Mouse (Mus musculus) lung, postnatal 0 days (tissue): ENCODE data around the gene Abhd18. TPM values are rescaled to one million over a fixed set of nuclear protein-coding genes. Genes with fewer than 3 reads are reported as not detected.
A peak's percentile ranks its signal among the peaks of the same experiment; 100 is the strongest.

Source experiments
- ATAC-seq: fragments of 200-750 bp; cut with Nextera tagmentation; 2 replicates; pipeline ENCODE4 v1.8.0; 2017; ENCODE audit warnings: moderate library complexity
- DNase-seq: peaks from one replicate; pipeline ENCODE4 v3.0.0-alpha.2; 2016; ENCODE audit warnings: low spot score
- H3K27ac ChIP-seq: fragments of 300-500 bp; sonication (generic); 2 replicates; pipeline ENCODE4 v1.5.1; 2014; ENCODE audit warnings: antibody characterized with exemption, mild to moderate bottlenecking, low read length, mixed read lengths
- H3K27me3 ChIP-seq: fragments of 300-500 bp; sonication (generic); replicated peaks from 2 replicates; pipeline ENCODE4 v1.6.1; 2014; ENCODE audit warnings: low read length, mixed read lengths; ENCODE audit not compliant: insufficient read depth
- H3K36me3 ChIP-seq: fragments of 300-500 bp; sonication (generic); 2 replicates; pipeline ENCODE4 v1.6.1; 2014; ENCODE audit warnings: low read length, mixed read lengths; ENCODE audit not compliant: insufficient read depth
- H3K4me1 ChIP-seq: fragments of 300-500 bp; sonication (generic); 2 replicates; pipeline ENCODE4 v1.6.1; 2014; ENCODE audit warnings: antibody characterized with exemption, low read depth, low read length, mixed read lengths; ENCODE audit not compliant: insufficient read depth
- H3K4me2 ChIP-seq: fragments of 300-500 bp; sonication (generic); replicated peaks from 2 replicates; pipeline ENCODE4 v1.6.1; 2014; ENCODE audit warnings: low read depth, mild to moderate bottlenecking, low read length, moderate library complexity, mixed read lengths
- H3K4me3 ChIP-seq: fragments of 300-500 bp; sonication (generic); 2 replicates; pipeline ENCODE4 v1.5.1; 2014; ENCODE audit warnings: low read depth, low read length
- H3K9ac ChIP-seq: fragments of 300-500 bp; sonication (generic); replicated peaks from 2 replicates; pipeline ENCODE4 v1.6.1; 2014; ENCODE audit warnings: low read depth, mild to moderate bottlenecking
- H3K9me3 ChIP-seq: fragments of 300-500 bp; sonication (generic); 2 replicates; pipeline ENCODE4 v1.6.1; 2016; ENCODE audit warnings: low read length, mixed read lengths
- CTCF ChIP-seq: IDR thresholded peaks from 2 replicates; pipeline ENCODE4 v1.5.1; 2016; ENCODE audit warnings: antibody characterized with exemption, mild to moderate bottlenecking
- EP300 ChIP-seq: IDR thresholded peaks from 2 replicates; pipeline ENCODE4 v1.6.1; 2016; ENCODE audit warnings: antibody characterized with exemption, mild to moderate bottlenecking, control low read depth
- WGBS: fragments of 180-500 bp; shearing (Covaris S2); extraction: QIAGEN DNeasy Blood & Tissue Kit; methylation state at CpG from one replicate; pipeline ENCODE4 v1.1.7; 2014; 5-methylcytosine and 5-hydroxymethylcytosine counted together
- polyA plus RNA-seq: library from polyadenylated mRNA; unstranded; fragments of >200 nt; fragmentation: Nextera tagmentation; extraction: Ambion mirVana; gene quantifications from 2 replicates; pipeline ENCODE4 v1.2.1, GENCODE M21; 2015

Abhd18 gene
- polyA plus RNA-seq, 1 experiment from 2014 or later = 4.7 TPM

- TF ChIP-seq EP300 = no peak
- peak; percentile 8; the same call in 1 of the 2 replicates for TF ChIP-seq CTCF
- ATAC-seq (peak; percentile 96), DNase-seq (peak; percentile 99)
- peak within 1 kb of the TSS; percentile 94 for H3K27ac ChIP-seq
- peak within 1 kb of the TSS; percentile 98 for H3K4me2 ChIP-seq
- no peaks in the 10 kb centered on the region for H3K9me3 ChIP-seq
- H3K27me3 ChIP-seq = no peaks in the 10 kb centered on the region
- 2% methylated on average over 58 of the region's 66 CpGs for WGBS
- H3K4me1 ChIP-seq = no peaks in the 10 kb centered on the region
- H3K36me3 ChIP-seq = no peaks in the 10 kb centered on the region
- H3K4me3 ChIP-seq = peak within 1 kb of the TSS; percentile 82
- peak within 1 kb of the TSS; percentile 65 for H3K9ac ChIP-seq
Measured at GRCm38 (mm10) chr3:40949170-40949902, 102.6 kb downstream of the Abhd18 start, which contains the start of gene Larp1b. Gene Larp1b (plus strand): TSS chr3:40949828.

- Histone ChIP-seq H3K9me3 (no peaks in the 10 kb centered on the region), H3K4me2 (peak overlapping the region; percentile 98), H3K4me1 (no peaks in the 10 kb centered on the region), H3K4me3 (peak overlapping the region; percentile 82), H3K27ac (peak overlapping the region; percentile 94), H3K36me3 (no peaks in the 10 kb centered on the region), H3K27me3 (no peaks in the 10 kb centered on the region), H3K9ac (peak overlapping the region; percentile 65)
- WGBS = 0% methylated on average over 23 of the region's 118 CpGs
- no peak; the same call in 1 of the 2 replicates for TF ChIP-seq CTCF
- TF ChIP-seq EP300 = no peak
- peak; percentile 56 for DNase-seq
- peak; percentile 25 for ATAC-seq
Measured at GRCm38 (mm10) chr3:40949903-40950600, 103.3 kb downstream of the Abhd18 start.

- TF ChIP-seq CTCF (no peak), EP300 (no peak)
- Histone ChIP-seq H3K27me3 (no peaks in the 10 kb centered on the region), H3K36me3 (no peaks in the 10 kb centered on the region), H3K9ac (peak overlapping the region; percentile 65), H3K4me1 (no peaks in the 10 kb centered on the region), H3K4me2 (peak overlapping the region; percentile 98), H3K4me3 (peak overlapping the region; percentile 82), H3K27ac (peak overlapping the region; percentile 94), H3K9me3 (no peaks in the 10 kb centered on the region)
- ATAC-seq (peak; percentile 3; the same call in 1 of the 2 replicates), DNase-seq (peak; percentile 67)
- WGBS = under 1% methylated on average over 42 of the region's 43 CpGs
Measured at GRCm38 (mm10) chr3:40950601-40951201, 103.9 kb downstream of the Abhd18 start.

GRCm38 (mm10) chr3:40951365-40951764, 104.6 kb downstream of the Abhd18 start:
- Histone ChIP-seq H3K4me2 (peak overlapping the region; percentile 98), H3K9ac (no peak overlapping the region), H3K4me3 (peak overlapping the region; percentile 82), H3K9me3 (no peaks in the 10 kb centered on the region), H3K27me3 (no peaks in the 10 kb centered on the region), H3K36me3 (no peaks in the 10 kb centered on the region), H3K27ac (no peak overlapping the region), H3K4me1 (no peaks in the 10 kb centered on the region)
- 9% methylated on average over 7 of the region's 7 CpGs for WGBS
- peak; percentile 55 for DNase-seq
- ATAC-seq = no peak
- TF ChIP-seq EP300 (no peak), CTCF (peak; percentile 54)

GRCm38 (mm10) chr3:40952606-40953005, 105.8 kb downstream of the Abhd18 start:
- ATAC-seq = no peak
- no peak for DNase-seq
- no peaks in the 10 kb centered on the region for H3K27me3 ChIP-seq

GRCm38 (mm10) chr3:40954792-40955191, 108.0 kb downstream of the Abhd18 start:
- Histone ChIP-seq H3K27ac (no peak overlapping the region), H3K9me3 (no peaks in the 10 kb centered on the region), H3K36me3 (no peaks in the 10 kb centered on the region), H3K27me3 (no peaks in the 10 kb centered on the region), H3K4me3 (no peak overlapping the region), H3K4me2 (no peak overlapping the region), H3K9ac (no peak overlapping the region), H3K4me1 (no peaks in the 10 kb centered on the region)
- TF ChIP-seq EP300 (no peak), CTCF (no peak)
- ATAC-seq (no peak), DNase-seq (no peak)
- WGBS = 92% methylated on average over 1 of the region's 1 CpGs

More at GRCm38 (mm10) chr3:40952606-40953005, 105.8 kb downstream of the Abhd18 start:
- Histone ChIP-seq H3K36me3 (no peaks in the 10 kb centered on the region), H3K27ac (no peak overlapping the region), H3K9me3 (no peaks in the 10 kb centered on the region), H3K9ac (no peak overlapping the region), H3K4me3 (no peak overlapping the region), H3K4me2 (no peak overlapping the region), H3K4me1 (no peaks in the 10 kb centered on the region)
- TF ChIP-seq CTCF (no peak), EP300 (no peak)
